Mouse (Mus musculus): ENCODE results near the gene Ccdc71. TPM values are rescaled to one million over a fixed set of nuclear protein-coding genes. Genes with fewer than 3 reads are reported as not detected.

Gene Ccdc71
- 53.6 and 54.1 TPM in 2 replicates for polyA plus RNA-seq (2016; fragmentation: Nextera tagmentation; extraction: Ambion mirVana)

GRCm38 (mm10) chr9:108460319-108461178 lies at the start of gene Ccdc71:
Gene Ccdc71, plus strand, starts transcription at chr9:108460527.
- Histone ChIP-seq H3K27me3 (ENCODE audit: poor library complexity, severe bottlenecking) (no peaks in the 10 kb centered on the region; the same call in 1 of the 2 replicates), H3K27ac (peak within 1 kb of the TSS; percentile 95), H3K4me3 (peak within 1 kb of the TSS; percentile 99), H3K36me3 (replicated peaks) (peaks cover 34% of the 10 kb centered on the region), H3K9me3 (no peaks in the 10 kb centered on the region), H3K4me1 (peaks cover 21% of the 10 kb centered on the region)
- peak; percentile 87 for DNase-seq (ENCODE audit: extremely low spot score, low spot score)
- WGBS = 1% methylated on average over 50 of the region's 52 CpGs

GRCm38 (mm10) chr9:108411381-108411942 lies 48.9 kb upstream of the Ccdc71 start:
- Histone ChIP-seq H3K36me3 (replicated peaks) (no peaks in the 10 kb centered on the region), H3K4me3 (no peak overlapping the region), H3K27ac (no peak overlapping the region), H3K27me3 (ENCODE audit: poor library complexity, severe bottlenecking) (no peaks in the 10 kb centered on the region), H3K9me3 (no peaks in the 10 kb centered on the region), H3K4me1 (0 out of 2 replicates have a peak, but pooled peaks cover 3% of the 10 kb centered on the region)
- DNase-seq (ENCODE audit: extremely low spot score, low spot score) = no peak
- 86% methylated on average over 9 of the region's 9 CpGs for WGBS

GRCm38 (mm10) chr9:108412221-108412620 lies 48.1 kb upstream of the Ccdc71 start:
- no peaks in the 10 kb centered on the region for H3K36me3 ChIP-seq (replicated peaks)
- WGBS = 70% methylated on average over 1 of the region's 1 CpGs
- no peak overlapping the region for H3K4me3 ChIP-seq
- H3K9me3 ChIP-seq = no peaks in the 10 kb centered on the region
- H3K27ac ChIP-seq = no peak overlapping the region
- H3K4me1 ChIP-seq = 0 out of 2 replicates have a peak, but pooled peaks cover 3% of the 10 kb centered on the region
- no peaks in the 10 kb centered on the region for H3K27me3 ChIP-seq (ENCODE audit: poor library complexity, severe bottlenecking)
- DNase-seq (ENCODE audit: extremely low spot score, low spot score) = no peak

GRCm38 (mm10) chr9:108428384-108428783 lies 31.9 kb upstream of the Ccdc71 start, which contains the start of gene Ccdc36:
Gene Ccdc36, minus strand, starts transcription at chr9:108428484.
- DNase-seq (ENCODE audit: extremely low spot score, low spot score) = no peak
- Histone ChIP-seq H3K27me3 (ENCODE audit: poor library complexity, severe bottlenecking) (no peaks in the 10 kb centered on the region), H3K4me1 (peaks cover 5% of the 10 kb centered on the region), H3K27ac (no peak within 1 kb of the TSS), H3K4me3 (no peak within 1 kb of the TSS), H3K36me3 (replicated peaks) (no peaks in the 10 kb centered on the region), H3K9me3 (no peaks in the 10 kb centered on the region)

GRCm38 (mm10) chr9:108431431-108432067 lies 28.8 kb upstream of the Ccdc71 start:
- Histone ChIP-seq H3K27ac (peak overlapping the region; percentile 45; the same call in 1 of the 2 replicates), H3K36me3 (replicated peaks) (no peaks in the 10 kb centered on the region), H3K4me3 (peak overlapping the region; percentile 26), H3K4me1 (peaks cover 10% of the 10 kb centered on the region), H3K9me3 (no peaks in the 10 kb centered on the region), H3K27me3 (ENCODE audit: poor library complexity, severe bottlenecking) (no peaks in the 10 kb centered on the region)
- WGBS = 54% methylated on average over 32 of the region's 32 CpGs
- DNase-seq (ENCODE audit: extremely low spot score, low spot score) = peak; percentile 42

- H3K4me3 ChIP-seq = no peak within 1 kb of the TSS
- no peaks in the 10 kb centered on the region for H3K9me3 ChIP-seq
- no peak for DNase-seq (ENCODE audit: extremely low spot score, low spot score)
- WGBS = 60% methylated on average over 3 of the region's 3 CpGs
- H3K4me1 ChIP-seq = peaks cover 11% of the 10 kb centered on the region
- H3K27me3 ChIP-seq (ENCODE audit: poor library complexity, severe bottlenecking) = no peaks in the 10 kb centered on the region
- H3K36me3 ChIP-seq (replicated peaks) = no peaks in the 10 kb centered on the region
- no peak within 1 kb of the TSS for H3K27ac ChIP-seq
Observed at GRCm38 (mm10) chr9:108436182-108436581, 24.1 kb upstream of the Ccdc71 start, which contains the start of gene BC048562. Gene BC048562, plus strand, starts transcription at chr9:108436482.

GRCm38 (mm10) chr9:108439176-108439575 lies 21.2 kb upstream of the Ccdc71 start:
- Histone ChIP-seq H3K36me3 (replicated peaks) (no peaks in the 10 kb centered on the region), H3K4me3 (no peak overlapping the region), H3K9me3 (no peaks in the 10 kb centered on the region), H3K4me1 (peaks cover 6% of the 10 kb centered on the region; the same call in 1 of the 2 replicates), H3K27me3 (ENCODE audit: poor library complexity, severe bottlenecking) (no peaks in the 10 kb centered on the region), H3K27ac (no peak overlapping the region)
- no peak for DNase-seq (ENCODE audit: extremely low spot score, low spot score)
- WGBS = 83% methylated on average over 6 of the region's 6 CpGs

GRCm38 (mm10) chr9:108440485-108440884 lies 19.8 kb upstream of the Ccdc71 start:
- Histone ChIP-seq H3K27ac (no peak overlapping the region), H3K36me3 (replicated peaks) (no peaks in the 10 kb centered on the region), H3K4me3 (no peak overlapping the region), H3K4me1 (peaks cover 8% of the 10 kb centered on the region; the same call in 1 of the 2 replicates), H3K27me3 (ENCODE audit: poor library complexity, severe bottlenecking) (no peaks in the 10 kb centered on the region), H3K9me3 (no peaks in the 10 kb centered on the region)
- 83% methylated on average over 5 of the region's 5 CpGs for WGBS
- no peak for DNase-seq (ENCODE audit: extremely low spot score, low spot score)

GRCm38 (mm10) chr9:108441236-108441919 lies 18.9 kb upstream of the Ccdc71 start:
- 93% methylated on average over 11 of the region's 11 CpGs for WGBS
- Histone ChIP-seq H3K4me3 (no peak overlapping the region), H3K9me3 (no peaks in the 10 kb centered on the region), H3K27ac (no peak overlapping the region), H3K36me3 (replicated peaks) (no peaks in the 10 kb centered on the region), H3K4me1 (peaks cover 7% of the 10 kb centered on the region; the same call in 1 of the 2 replicates), H3K27me3 (ENCODE audit: poor library complexity, severe bottlenecking) (no peaks in the 10 kb centered on the region)
- DNase-seq (ENCODE audit: extremely low spot score, low spot score) = no peak

- no peaks in the 10 kb centered on the region for H3K27me3 ChIP-seq (ENCODE audit: poor library complexity, severe bottlenecking)
- 74% methylated on average over 9 of the region's 9 CpGs for WGBS
- peaks cover 18% of the 10 kb centered on the region for H3K36me3 ChIP-seq (replicated peaks)
- no peaks in the 10 kb centered on the region for H3K9me3 ChIP-seq
- no peak for DNase-seq (ENCODE audit: extremely low spot score, low spot score)
- no peak overlapping the region for H3K27ac ChIP-seq
- no peak overlapping the region for H3K4me3 ChIP-seq
- H3K4me1 ChIP-seq = peaks cover 25% of the 10 kb centered on the region
Observed at GRCm38 (mm10) chr9:108445125-108445524, 15.2 kb upstream of the Ccdc71 start.

- 37% methylated on average over 4 of the region's 4 CpGs for WGBS
- peaks cover 59% of the 10 kb centered on the region for H3K4me1 ChIP-seq
- peak; percentile 89 for DNase-seq (ENCODE audit: extremely low spot score, low spot score)
- no peaks in the 10 kb centered on the region for H3K9me3 ChIP-seq
- H3K36me3 ChIP-seq (replicated peaks) = peaks cover 18% of the 10 kb centered on the region
- H3K27me3 ChIP-seq (ENCODE audit: poor library complexity, severe bottlenecking) = peaks cover 11% of the 10 kb centered on the region
- H3K4me3 ChIP-seq = peak overlapping the region; percentile 70
- peak overlapping the region; percentile 81 for H3K27ac ChIP-seq
Observed at GRCm38 (mm10) chr9:108449860-108450259, 10.5 kb upstream of the Ccdc71 start.

Measured in forebrain, embryonic 10.5 days (tissue).